Mouse (Mus musculus): ENCODE results near the gene Kif5a.

- TF ChIP-seq MYOG (IDR thresholded peaks at IDR 0.05; ENCODE audit: control insufficient read depth, extremely low read depth, insufficient read length) (no peak), CTCF (IDR thresholded peaks at IDR 0.05; ENCODE audit: control insufficient read depth, insufficient read depth, insufficient read length) (no peak), USF1 (IDR thresholded peaks at IDR 0.05; ENCODE audit: low read depth) (no peak)
Observed at GRCm38 (mm10) chr10:127213704-127214421, 49.3 kb downstream of the Kif5a start.

Data from C2C12 (cell line).